Mouse (Mus musculus): ENCODE measurements around the gene Tspan15.

GRCm38 (mm10) chr10:62186882-62187281 is 44.2 kb downstream of the Tspan15 start:
- TF ChIP-seq ZNF384 (IDR thresholded peaks at IDR 0.05; ENCODE audit: low read depth, low read length) (no peak), HCFC1 (IDR thresholded peaks at IDR 0.05; ENCODE audit: borderline replicate concordance, insufficient read depth, low read length) (no peak), CHD2 (IDR thresholded peaks at IDR 0.05; ENCODE audit: low read depth, low read length) (no peak), ZC3H11A (IDR thresholded peaks at IDR 0.05; ENCODE audit: borderline replicate concordance, low read depth, low read length) (peak; percentile 96)

Data from ES-E14 (cell line).